Mouse (Mus musculus): Measurements from ENCODE around the gene Spryd7. TPM values are rescaled to one million over a fixed set of nuclear protein-coding genes. Genes with fewer than 3 reads are reported as not detected.

Spryd7 gene
- total RNA-seq, 4 experiments from 2014 or later, result 19.3 to 21.7 (median 19.8) TPM

GRCm38 (mm10) chr14:61535811-61536210, 20.9 kb downstream of the Spryd7 start:
- no peak for DNase-seq

GRCm38 (mm10) chr14:61530966-61531365, 25.7 kb downstream of the Spryd7 start:
- DNase-seq, result no peak

GRCm38 (mm10) chr14:61530396-61530795, 26.3 kb downstream of the Spryd7 start:
- no peak for DNase-seq

GRCm38 (mm10) chr14:61529533-61529932, 27.2 kb downstream of the Spryd7 start:
- DNase-seq, result no peak

- DNase-seq, result no peak
Measured at GRCm38 (mm10) chr14:61526006-61526405, 30.7 kb downstream of the Spryd7 start.

- DNase-seq, result no peak
Measured at GRCm38 (mm10) chr14:61523821-61524220, 32.9 kb downstream of the Spryd7 start.

- peak; percentile 12 for DNase-seq
Measured at GRCm38 (mm10) chr14:61518659-61519480, 37.8 kb downstream of the Spryd7 start.

GRCm38 (mm10) chr14:61516471-61517426, 39.9 kb downstream of the Spryd7 start:
- no peak for DNase-seq

GRCm38 (mm10) chr14:61511494-61511893, 45.2 kb downstream of the Spryd7 start:
- no peak for DNase-seq

- peak; percentile 41 for DNase-seq
Measured at GRCm38 (mm10) chr14:61497716-61498490, 58.8 kb downstream of the Spryd7 start.

GRCm38 (mm10) chr14:61493511-61494135, 63.1 kb downstream of the Spryd7 start:
- no peak for DNase-seq

Other genes with a start within 250 kb of the Spryd7 start
- 1 to 10 TPM; 1.6 to 4.0 (median 2.9) TPM for gene Arl11, start 247.1 kb downstream of the Spryd7 start, total RNA-seq (2022)
- 1 to 10 TPM; 5.2 to 6.9 (median 6.1) TPM for gene Ebpl, start 196.4 kb downstream of the Spryd7 start, total RNA-seq (2022)
- 10 to 100 TPM; 24.1 to 35.9 (median 31.4) TPM for gene Kpna3, start 117.0 kb downstream of the Spryd7 start, total RNA-seq (2022)
- 10 to 100 TPM in 2 of 4 experiments, 1 to 10 TPM in 2; 7.8 to 12.4 (median 10.5) TPM for gene Trim13, start 41.4 kb upstream of the Spryd7 start, total RNA-seq (2022)
- gene Kcnrg, start 50.6 kb upstream of the Spryd7 start, total RNA-seq (2022), result under 1 TPM in 3 of 4 experiments, not detected in 1; 0.14 to 0.46 (median 0.25) TPM